Comparison of ENCODE assay signal across 21 mouse cellular contexts in genomic region chr14:55102253-55102785, GRCm38 (mm10). TPM values are rescaled to one million over a fixed set of nuclear protein-coding genes. Genes with fewer than 3 reads are reported as not detected.
DNase-seq lines count a peak whose midpoint lies in the region; ATAC-seq lines count a peak whose summit lies in the region.
"Had no signal": no experiment of that assay in that cellular context is flagged by ENCODE, and none has a peak within 500 bp of the region (broad histone marks: within the 10 kb centered on the region; RNA-seq: fewer than 3 reads in every experiment).

No protein-coding gene starts in this region.

- peaks cover 79% of the 10 kb centered on the region for H3K36me3 ChIP-seq in megakaryocyte, embryonic 14.5 days (replicated peaks; ENCODE audit: low read length)
- H3K36me3 ChIP-seq in embryonic facial prominence, embryonic 13.5 days: peaks cover 41% of the 10 kb centered on the region
- H3K36me3 ChIP-seq: hindbrain, embryonic 15.5 days had no signal

- peak; percentile 47 to 54 for DNase-seq in cerebellum, adult 18-20 months
- no peak for DNase-seq in cerebellum, postnatal 4 days (ENCODE audit: low spot score in 2 of 2)
- peak; percentile 61 to 66 for DNase-seq in cerebellum, postnatal 14 days
- DNase-seq in spleen, postnatal 36 days (ENCODE audit: low spot score in 2 of 2): no peak
- DNase-seq: gastrocnemius, postnatal 25 days had no signal

- no peaks in the 10 kb centered on the region for H3K27me3 ChIP-seq in megakaryocyte, embryonic 14.5 days (replicated peaks)
- H3K27me3 ChIP-seq in embryonic facial prominence, embryonic 13.5 days: 0 out of 2 replicates have a peak, but pooled peaks cover 1% of the 10 kb centered on the region
- H3K27me3 ChIP-seq: CH12.LX; embryonic facial prominence, embryonic 15.5 days; hindbrain, embryonic 15.5 days; Patski had no signal

- H3K27ac ChIP-seq in embryonic facial prominence, embryonic 13.5 days: no peak overlapping the region
- H3K27ac ChIP-seq: embryonic facial prominence, embryonic 15.5 days; forebrain, embryonic 10.5 days; gastrocnemius, adult 2 months; hindbrain, embryonic 10.5 days; hindbrain, embryonic 15.5 days had no signal

- 0 out of 2 replicates have a peak overlapping the region, but pooled peaks have one; percentile 21 for H3K9ac ChIP-seq in embryonic facial prominence, embryonic 13.5 days
- H3K9ac ChIP-seq: embryonic facial prominence, embryonic 15.5 days; heart, embryonic 12.5 days; hindbrain, embryonic 15.5 days had no signal

- no peak overlapping the region for H3K4me2 ChIP-seq in embryonic facial prominence, embryonic 13.5 days
- H3K4me2 ChIP-seq: embryonic facial prominence, embryonic 15.5 days; heart, embryonic 12.5 days; hindbrain, embryonic 15.5 days had no signal

- 81% methylated on average over 15 of the region's 15 CpGs for WGBS in embryonic facial prominence, embryonic 13.5 days

- peaks cover 53% of the 10 kb centered on the region for H3K4me1 ChIP-seq in megakaryocyte, embryonic 14.5 days
- H3K4me1 ChIP-seq in embryonic facial prominence, embryonic 13.5 days: peaks cover 9% of the 10 kb centered on the region

- ATAC-seq in megakaryocyte, adult 5-6 weeks (ENCODE audit: poor library complexity, severe bottlenecking): no peak
- ATAC-seq in embryonic facial prominence, embryonic 13.5 days (ENCODE audit: insufficient number of reproducible peaks, insufficient read depth, low FRiP score, low TSS enrichment, low read depth): no peak
- ATAC-seq: activated CD4-positive, CD25-positive, alpha-beta regulatory T cell, adult 4 months; intestine, embryonic 16.5 days had no signal

- H3K4me3 ChIP-seq in megakaryocyte, embryonic 14.5 days (replicated peaks): peak overlapping the region; percentile 28
- H3K4me3 ChIP-seq in embryonic facial prominence, embryonic 13.5 days: no peak overlapping the region
- H3K4me3 ChIP-seq: embryonic facial prominence, embryonic 15.5 days; erythroblast, embryonic 14.5 days; forebrain, embryonic 10.5 days; gastrocnemius, adult 2 months; heart, embryonic 12.5 days; hindbrain, embryonic 10.5 days; hindbrain, embryonic 15.5 days had no signal

- H3K9me3 ChIP-seq in megakaryocyte, embryonic 14.5 days: no peaks in the 10 kb centered on the region
- no peaks in the 10 kb centered on the region for H3K9me3 ChIP-seq in embryonic facial prominence, embryonic 13.5 days
- H3K9me3 ChIP-seq: embryonic facial prominence, embryonic 15.5 days; forebrain, embryonic 10.5 days; heart, embryonic 12.5 days; hindbrain, embryonic 10.5 days; hindbrain, embryonic 15.5 days had no signal

RNA-seq across cellular contexts. Expression of gene Ap1g2, which starts 4.1 kb away (rescaled TPM):
- polyA plus RNA-seq in megakaryocyte, embryonic 14.5 days (2012; ENCODE audit: insufficient read depth, low replicate concordance): 8.5 and 13.4 TPM in 2 replicates
- total RNA-seq in megakaryocyte, adult 5-6 weeks (2015): 43.2 and 46.7 TPM in 2 replicates
- 11.8 and 18.3 TPM in 2 replicates for total RNA-seq in megakaryocyte, adult 5-6 weeks (2017)
- 21.0 and 23.4 TPM in 2 replicates for polyA plus RNA-seq in embryonic facial prominence, embryonic 13.5 days (2015; fragmentation: Nextera tagmentation; extraction: Ambion mirVana)

RNA-seq across cellular contexts. Expression of gene Thtpa, which starts 7.7 kb away (rescaled TPM):
- polyA plus RNA-seq in megakaryocyte, embryonic 14.5 days (2012; ENCODE audit: insufficient read depth, low replicate concordance): 2.4 and 2.9 TPM in 2 replicates
- 5.4 and 6.9 TPM in 2 replicates for total RNA-seq in megakaryocyte, adult 5-6 weeks (2015)
- total RNA-seq in megakaryocyte, adult 5-6 weeks (2017): 5.9 and 7.2 TPM in 2 replicates
- polyA plus RNA-seq in embryonic facial prominence, embryonic 13.5 days (2015; fragmentation: Nextera tagmentation; extraction: Ambion mirVana): 21.9 and 23.9 TPM in 2 replicates

RNA-seq across cellular contexts. Expression of gene Zfhx2, which starts 10.2 kb away (rescaled TPM):
- 10.0 and 16.4 TPM in 2 replicates for polyA plus RNA-seq in megakaryocyte, embryonic 14.5 days (2012; ENCODE audit: insufficient read depth, low replicate concordance)
- total RNA-seq in megakaryocyte, adult 5-6 weeks (2015): 2.0 and 2.1 TPM in 2 replicates
- total RNA-seq in megakaryocyte, adult 5-6 weeks (2017): 1.1 and 1.3 TPM in 2 replicates
- 5.5 and 5.8 TPM in 2 replicates for polyA plus RNA-seq in embryonic facial prominence, embryonic 13.5 days (2015; fragmentation: Nextera tagmentation; extraction: Ambion mirVana)

RNA-seq across cellular contexts. Expression of gene Jph4, which starts 14.4 kb away (rescaled TPM):
- 0.21 and 1.4 TPM in 2 replicates for polyA plus RNA-seq in megakaryocyte, embryonic 14.5 days (2012; ENCODE audit: insufficient read depth, low replicate concordance)
- total RNA-seq in megakaryocyte, adult 5-6 weeks (2015): not detected in 2 replicates
- not detected in 2 replicates for total RNA-seq in megakaryocyte, adult 5-6 weeks (2017)
- polyA plus RNA-seq in embryonic facial prominence, embryonic 13.5 days (2015; fragmentation: Nextera tagmentation; extraction: Ambion mirVana): 2.7 and 2.9 TPM in 2 replicates
- total RNA-seq: CH12.LX; granulocyte monocyte progenitor cell, adult 5-6 weeks; heart, postnatal 25 days had no signal
- polyA plus RNA-seq: activated CD4-positive, CD25-positive, alpha-beta regulatory T cell, adult 4 months; erythroblast, embryonic 14.5 days had no signal

Comparison
In these comparisons a context has a peak if more than half of its experiments do, and no peak if none do; other contexts are left out.
1. DNase-seq: peak in cerebellum, adult 18-20 months (2 of 2) and cerebellum, postnatal 14 days (2 of 2); none in cerebellum, postnatal 4 days (0 of 2) and spleen, postnatal 36 days (0 of 2).